Mouse (Mus musculus): Measurements from ENCODE around the gene Rbfox3. TPM values are rescaled to one million over a fixed set of nuclear protein-coding genes. Genes with fewer than 3 reads are reported as not detected.

The Rbfox3 gene
- polyA plus RNA-seq, 1 experiment from 2014 or later, result 0.26 TPM

- no peak for ATAC-seq (ENCODE audit: insufficient number of reproducible peaks, low FRiP score, low TSS enrichment, low read depth)
- no peaks in the 10 kb centered on the region for H3K4me1 ChIP-seq
- no peaks in the 10 kb centered on the region for H3K9me3 ChIP-seq
- H3K4me2 ChIP-seq, result no peak overlapping the region
- H3K27ac ChIP-seq, result no peak overlapping the region
- no peak overlapping the region for H3K9ac ChIP-seq
- WGBS, result 60% methylated on average over 6 of the region's 6 CpGs
- H3K27me3 ChIP-seq, result peaks cover 13% of the 10 kb centered on the region
- H3K4me3 ChIP-seq, result no peak overlapping the region
- H3K36me3 ChIP-seq, result no peaks in the 10 kb centered on the region
These were observed 366.8 kb downstream of the Rbfox3 start for GRCm38 (mm10) chr11:118544564-118544963.

DNA sequence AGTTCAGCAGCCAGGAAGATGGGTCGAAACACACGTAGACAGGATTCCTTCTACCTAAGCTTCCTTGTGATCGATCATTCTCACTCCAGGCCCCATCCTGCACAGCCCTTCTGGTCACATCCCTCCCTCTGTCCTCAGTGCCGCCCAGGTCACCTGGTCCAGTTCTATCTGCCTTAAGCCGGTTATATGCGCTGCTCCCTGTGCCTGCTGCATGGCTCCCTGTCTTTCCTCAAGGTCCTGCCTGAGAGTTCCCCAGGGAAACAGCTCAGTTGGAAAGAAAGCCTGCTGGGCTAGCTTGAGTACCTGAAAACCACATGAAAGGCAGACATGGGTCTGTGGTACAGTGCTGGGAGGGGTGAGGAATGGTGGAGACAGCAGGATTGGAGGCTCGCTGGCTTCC lies 368.5 kb downstream of the Rbfox3 start:
- peaks cover 13% of the 10 kb centered on the region for H3K27me3 ChIP-seq
- H3K4me2 ChIP-seq, result no peak overlapping the region
- ATAC-seq (ENCODE audit: insufficient number of reproducible peaks, low FRiP score, low TSS enrichment, low read depth), result no peak
- H3K4me1 ChIP-seq, result no peaks in the 10 kb centered on the region
- H3K9ac ChIP-seq, result no peak overlapping the region
- H3K27ac ChIP-seq, result no peak overlapping the region
- 67% methylated on average over 7 of the region's 7 CpGs for WGBS
- no peaks in the 10 kb centered on the region for H3K36me3 ChIP-seq
- H3K9me3 ChIP-seq, result no peaks in the 10 kb centered on the region
- H3K4me3 ChIP-seq, result no peak overlapping the region

GRCm38 (mm10) chr11:118540411-118541026 lies 370.9 kb downstream of the Rbfox3 start:
- 49% methylated on average over 12 of the region's 12 CpGs for WGBS
- H3K9ac ChIP-seq, result no peak overlapping the region
- H3K4me3 ChIP-seq, result no peak overlapping the region
- no peak overlapping the region for H3K4me2 ChIP-seq
- H3K27ac ChIP-seq, result no peak overlapping the region
- peaks cover 9% of the 10 kb centered on the region for H3K27me3 ChIP-seq
- no peak for ATAC-seq (ENCODE audit: insufficient number of reproducible peaks, low FRiP score, low TSS enrichment, low read depth)
- no peaks in the 10 kb centered on the region for H3K36me3 ChIP-seq
- H3K9me3 ChIP-seq, result no peaks in the 10 kb centered on the region
- no peaks in the 10 kb centered on the region for H3K4me1 ChIP-seq

- Histone ChIP-seq H3K9me3 (no peaks in the 10 kb centered on the region), H3K9ac (no peak overlapping the region), H3K27ac (no peak overlapping the region), H3K4me3 (no peak overlapping the region), H3K36me3 (no peaks in the 10 kb centered on the region), H3K27me3 (peaks cover 9% of the 10 kb centered on the region), H3K4me1 (no peaks in the 10 kb centered on the region), H3K4me2 (no peak overlapping the region)
- 79% methylated on average over 11 of the region's 11 CpGs for WGBS
- no peak for ATAC-seq (ENCODE audit: insufficient number of reproducible peaks, low FRiP score, low TSS enrichment, low read depth)
These were observed 373.4 kb downstream of the Rbfox3 start for GRCm38 (mm10) chr11:118538008-118538407.

- ATAC-seq (ENCODE audit: insufficient number of reproducible peaks, low FRiP score, low TSS enrichment, low read depth), result no peak
- WGBS, result 22% methylated on average over 18 of the region's 18 CpGs
- H3K27ac ChIP-seq, result no peak overlapping the region
- H3K27me3 ChIP-seq, result no peaks in the 10 kb centered on the region
- no peaks in the 10 kb centered on the region for H3K4me1 ChIP-seq
- no peaks in the 10 kb centered on the region for H3K9me3 ChIP-seq
- H3K9ac ChIP-seq, result no peak overlapping the region
- no peaks in the 10 kb centered on the region for H3K36me3 ChIP-seq
- no peak overlapping the region for H3K4me2 ChIP-seq
- no peak overlapping the region for H3K4me3 ChIP-seq
These were observed 376.9 kb downstream of the Rbfox3 start for GRCm38 (mm10) chr11:118534382-118535092.

DNA sequence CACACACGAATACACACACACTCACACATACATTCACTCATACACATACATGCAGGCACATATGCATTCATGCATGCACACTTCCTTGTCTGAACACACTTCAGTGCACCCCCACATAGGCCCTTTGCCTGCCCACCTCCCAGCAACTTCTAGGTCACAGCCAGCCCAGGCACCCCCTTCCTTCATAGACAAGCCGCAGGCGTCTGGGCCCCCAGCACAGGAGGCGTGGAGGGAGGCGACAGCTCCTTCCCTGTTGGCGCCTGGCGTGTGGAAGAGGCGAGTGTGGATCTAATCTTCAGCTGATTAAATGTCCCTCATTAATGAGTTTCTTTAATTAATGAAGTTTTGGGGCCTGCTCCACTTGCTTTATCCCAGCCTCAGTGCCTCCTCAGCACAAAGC lies 381.1 kb downstream of the Rbfox3 start:
- H3K9me3 ChIP-seq, result no peaks in the 10 kb centered on the region
- no peak overlapping the region for H3K4me2 ChIP-seq
- no peak overlapping the region for H3K27ac ChIP-seq
- H3K36me3 ChIP-seq, result no peaks in the 10 kb centered on the region
- H3K4me3 ChIP-seq, result no peak overlapping the region
- WGBS, result 72% methylated on average over 8 of the region's 8 CpGs
- H3K27me3 ChIP-seq, result no peaks in the 10 kb centered on the region
- ATAC-seq (ENCODE audit: insufficient number of reproducible peaks, low FRiP score, low TSS enrichment, low read depth), result no peak
- no peaks in the 10 kb centered on the region for H3K4me1 ChIP-seq
- no peak overlapping the region for H3K9ac ChIP-seq

GRCm38 (mm10) chr11:118528761-118529160 lies 382.6 kb downstream of the Rbfox3 start:
- H3K36me3 ChIP-seq, result no peaks in the 10 kb centered on the region
- H3K9me3 ChIP-seq, result no peaks in the 10 kb centered on the region
- no peak for ATAC-seq (ENCODE audit: insufficient number of reproducible peaks, low FRiP score, low TSS enrichment, low read depth)
- no peak overlapping the region for H3K4me3 ChIP-seq
- no peak overlapping the region for H3K27ac ChIP-seq
- H3K9ac ChIP-seq, result no peak overlapping the region
- no peaks in the 10 kb centered on the region for H3K4me1 ChIP-seq
- no peak overlapping the region for H3K4me2 ChIP-seq
- no peaks in the 10 kb centered on the region for H3K27me3 ChIP-seq
- 86% methylated on average over 9 of the region's 9 CpGs for WGBS

- WGBS, result 31% methylated on average over 11 of the region's 11 CpGs
- Histone ChIP-seq H3K27me3 (no peaks in the 10 kb centered on the region), H3K4me1 (no peaks in the 10 kb centered on the region), H3K36me3 (no peaks in the 10 kb centered on the region), H3K4me3 (no peak overlapping the region), H3K4me2 (no peak overlapping the region), H3K9ac (no peak overlapping the region), H3K27ac (no peak overlapping the region), H3K9me3 (no peaks in the 10 kb centered on the region)
- ATAC-seq (ENCODE audit: insufficient number of reproducible peaks, low FRiP score, low TSS enrichment, low read depth), result no peak
These were observed 386.3 kb downstream of the Rbfox3 start for GRCm38 (mm10) chr11:118525059-118525458.

GRCm38 (mm10) chr11:118523496-118524145 lies 387.8 kb downstream of the Rbfox3 start:
- WGBS, result 79% methylated on average over 4 of the region's 4 CpGs
- Histone ChIP-seq H3K4me1 (no peaks in the 10 kb centered on the region), H3K27ac (no peak overlapping the region), H3K9me3 (no peaks in the 10 kb centered on the region), H3K36me3 (no peaks in the 10 kb centered on the region), H3K27me3 (no peaks in the 10 kb centered on the region), H3K9ac (no peak overlapping the region), H3K4me2 (no peak overlapping the region), H3K4me3 (no peak overlapping the region)
- no peak for ATAC-seq (ENCODE audit: insufficient number of reproducible peaks, low FRiP score, low TSS enrichment, low read depth)

- no peaks in the 10 kb centered on the region for H3K27me3 ChIP-seq
- H3K4me2 ChIP-seq, result no peak overlapping the region
- 94% methylated on average over 2 of the region's 2 CpGs for WGBS
- no peak overlapping the region for H3K9ac ChIP-seq
- H3K4me1 ChIP-seq, result no peaks in the 10 kb centered on the region
- H3K4me3 ChIP-seq, result no peak overlapping the region
- no peak overlapping the region for H3K27ac ChIP-seq
- no peak for ATAC-seq (ENCODE audit: insufficient number of reproducible peaks, low FRiP score, low TSS enrichment, low read depth)
- no peaks in the 10 kb centered on the region for H3K36me3 ChIP-seq
- no peaks in the 10 kb centered on the region for H3K9me3 ChIP-seq
These were observed 390.5 kb downstream of the Rbfox3 start for GRCm38 (mm10) chr11:118520932-118521331.

GRCm38 (mm10) chr11:118520251-118520650 lies 391.1 kb downstream of the Rbfox3 start:
- Histone ChIP-seq H3K4me1 (no peaks in the 10 kb centered on the region), H3K27me3 (no peaks in the 10 kb centered on the region), H3K4me3 (no peak overlapping the region), H3K4me2 (no peak overlapping the region), H3K36me3 (no peaks in the 10 kb centered on the region), H3K9me3 (no peaks in the 10 kb centered on the region), H3K9ac (no peak overlapping the region), H3K27ac (no peak overlapping the region)
- 51% methylated on average over 5 of the region's 5 CpGs for WGBS
- no peak for ATAC-seq (ENCODE audit: insufficient number of reproducible peaks, low FRiP score, low TSS enrichment, low read depth)

DNA sequence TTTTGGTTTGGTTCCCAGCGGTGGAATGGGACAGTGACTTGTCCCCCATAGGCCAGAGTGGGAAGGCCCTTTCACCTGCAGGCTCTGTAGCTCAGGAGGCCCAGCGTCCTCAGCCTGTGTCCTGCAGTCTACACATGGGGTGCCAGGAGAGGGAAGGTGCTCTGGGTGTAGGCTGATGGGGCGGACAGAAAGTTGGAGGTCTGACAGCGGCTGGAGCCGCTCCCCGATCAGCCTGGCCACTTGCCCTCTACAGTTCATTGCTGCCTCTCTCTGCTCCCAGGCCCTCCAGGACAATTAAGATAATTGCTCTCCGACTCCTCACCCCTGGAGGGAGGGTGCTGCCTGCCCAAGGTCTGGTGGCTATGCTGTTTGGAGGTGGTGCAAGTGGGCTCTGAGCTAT lies 392.7 kb downstream of the Rbfox3 start:
- H3K36me3 ChIP-seq, result no peaks in the 10 kb centered on the region
- H3K4me1 ChIP-seq, result no peaks in the 10 kb centered on the region
- 63% methylated on average over 7 of the region's 7 CpGs for WGBS
- no peak overlapping the region for H3K9ac ChIP-seq
- H3K4me2 ChIP-seq, result no peak overlapping the region
- 0 out of 2 replicates have a peak, but pooled peaks cover 11% of the 10 kb centered on the region for H3K27me3 ChIP-seq
- no peak overlapping the region for H3K4me3 ChIP-seq
- no peak overlapping the region for H3K27ac ChIP-seq
- no peak for ATAC-seq (ENCODE audit: insufficient number of reproducible peaks, low FRiP score, low TSS enrichment, low read depth)
- H3K9me3 ChIP-seq, result no peaks in the 10 kb centered on the region
